Mouse (Mus musculus) limb, embryonic 14.5 days (tissue): ENCODE data around the gene Rrp12. TPM values are rescaled to one million over a fixed set of nuclear protein-coding genes. Genes with fewer than 3 reads are reported as not detected.

Source experiments
- ATAC-seq: fragments of 200-750 bp; cut with Nextera tagmentation; 2 replicates; pipeline ENCODE4 v1.8.0; 2017; ENCODE audit warnings: low read depth, moderate number of reproducible peaks, moderate TSS enrichment; ENCODE audit not compliant: low FRiP score
- DNase-seq: peaks from one replicate; pipeline ENCODE4 v3.0.0-alpha.2; 2015; ENCODE audit warnings: low spot score
- H3K27ac ChIP-seq: fragments of 300-500 bp; sonication (generic); replicated peaks from 2 replicates; pipeline ENCODE4 v1.5.1; 2014; ENCODE audit warnings: low read depth, mild to moderate bottlenecking, low read length, moderate library complexity, mixed read lengths
- H3K27me3 ChIP-seq: fragments of 300-500 bp; sonication (generic); 2 replicates; pipeline ENCODE4 v1.6.1; 2014; ENCODE audit warnings: low read length, mixed read lengths; ENCODE audit not compliant: control insufficient read depth, insufficient read depth
- H3K36me3 ChIP-seq: fragments of 300-500 bp; sonication (generic); 2 replicates; pipeline ENCODE4 v1.6.1; 2014; ENCODE audit warnings: mild to moderate bottlenecking, low read length, moderate library complexity, mixed read lengths; ENCODE audit not compliant: control insufficient read depth, insufficient read depth
- H3K4me1 ChIP-seq: fragments of 300-500 bp; sonication (generic); 2 replicates; pipeline ENCODE4 v1.6.1; 2014; ENCODE audit warnings: antibody characterized with exemption, low read length, mixed read lengths; ENCODE audit not compliant: control insufficient read depth, insufficient read depth
- H3K4me2 ChIP-seq: fragments of 300-500 bp; sonication (generic); replicated peaks from 2 replicates; pipeline ENCODE4 v1.6.1; 2014; ENCODE audit warnings: low read depth, mild to moderate bottlenecking, low read length, moderate library complexity; ENCODE audit not compliant: severe bottlenecking
- H3K4me3 ChIP-seq: fragments of 300-500 bp; sonication (generic); replicated peaks from 2 replicates; pipeline ENCODE4 v1.5.1; 2014; ENCODE audit warnings: low read length
- H3K9ac ChIP-seq: fragments of 300-500 bp; sonication (generic); 2 replicates; pipeline ENCODE4 v1.6.1; 2014; ENCODE audit warnings: mild to moderate bottlenecking, low read depth, low read length, moderate library complexity; ENCODE audit not compliant: severe bottlenecking
- H3K9me3 ChIP-seq: fragments of 300-500 bp; sonication (generic); 2 replicates; pipeline ENCODE4 v1.6.1; 2016; ENCODE audit warnings: low read length; ENCODE audit not compliant: control insufficient read depth
- POLR2A ChIP-seq: fragments of 200-500 bp; IDR thresholded peaks from 2 replicates; pipeline ENCODE4 v1.8.0; 2012; ENCODE audit warnings: inconsistent platforms, mild to moderate bottlenecking, moderate library complexity, borderline replicate concordance; ENCODE audit not compliant: insufficient read depth, insufficient read length; ENCODE audit errors: extremely low read depth
- WGBS: fragments of 180-500 bp; shearing (Covaris S2); extraction: QIAGEN DNeasy Blood & Tissue Kit; methylation state at CpG from one replicate; pipeline ENCODE4 v1.1.7; 2014; 5-methylcytosine and 5-hydroxymethylcytosine counted together
- polyA plus RNA-seq, 2 experiments: library from polyadenylated mRNA; depleted of rRNA in 1 of 2; stranded (reverse) in 1 of 2; unstranded in 1 of 2; fragments of >200 nt; fragmentation: Nextera tagmentation in 1 of 2; extraction: Ambion mirVana in 1 of 2; gene quantifications; 2 replicates each; pipeline versions ENCODE4 v1.2.1 to v1.2.3; 2012 to 2014

Gene Rrp12
- polyA plus RNA-seq, 2 experiments = 13.2 to 13.9 TPM

DNA sequence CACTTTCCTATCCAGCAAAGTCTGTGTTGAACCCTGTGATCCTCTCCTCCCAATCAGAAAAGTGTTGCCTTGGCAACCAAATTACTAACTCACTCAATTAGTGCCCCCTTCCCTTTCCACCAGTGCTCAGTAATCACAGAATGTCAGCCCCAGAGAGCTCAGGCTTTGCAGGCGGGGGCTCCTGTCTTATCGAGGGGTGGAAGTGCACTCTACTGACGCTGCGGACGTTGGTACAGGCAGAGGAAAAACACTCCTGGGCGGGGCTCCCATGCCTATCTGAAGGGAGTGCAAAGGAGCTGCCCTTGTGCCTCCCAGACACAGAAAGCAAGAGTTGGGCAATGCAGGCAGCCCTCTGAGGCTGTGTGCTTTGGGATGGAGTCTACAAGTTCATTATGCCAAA, 60.2 kb downstream of the Rrp12 start:
- 3% methylated on average over 6 of the region's 6 CpGs for WGBS
- no peak for DNase-seq
- Histone ChIP-seq H3K4me2 (no peak overlapping the region), H3K9ac (no peak overlapping the region), H3K36me3 (no peaks in the 10 kb centered on the region), H3K27ac (no peak overlapping the region), H3K27me3 (peaks cover 19% of the 10 kb centered on the region), H3K9me3 (no peaks in the 10 kb centered on the region), H3K4me1 (peaks cover 10% of the 10 kb centered on the region; the same call in 1 of the 2 replicates), H3K4me3 (no peak overlapping the region)
- no peak for TF ChIP-seq POLR2A
- no peak for ATAC-seq

- no peaks in the 10 kb centered on the region for H3K36me3 ChIP-seq
- ATAC-seq (no peak), DNase-seq (no peak)
- 58% methylated on average over 6 of the region's 6 CpGs for WGBS
- no peak overlapping the region for H3K27ac ChIP-seq
- H3K9me3 ChIP-seq = no peaks in the 10 kb centered on the region
- H3K4me2 ChIP-seq = no peak overlapping the region
- no peak overlapping the region for H3K9ac ChIP-seq
- TF ChIP-seq POLR2A = no peak
- H3K4me1 ChIP-seq = peaks cover 14% of the 10 kb centered on the region
- H3K4me3 ChIP-seq = no peak overlapping the region
- peaks cover 24% of the 10 kb centered on the region for H3K27me3 ChIP-seq
Observed at GRCm38 (mm10) chr19:41835407-41835806, 60.6 kb downstream of the Rrp12 start.

DNA sequence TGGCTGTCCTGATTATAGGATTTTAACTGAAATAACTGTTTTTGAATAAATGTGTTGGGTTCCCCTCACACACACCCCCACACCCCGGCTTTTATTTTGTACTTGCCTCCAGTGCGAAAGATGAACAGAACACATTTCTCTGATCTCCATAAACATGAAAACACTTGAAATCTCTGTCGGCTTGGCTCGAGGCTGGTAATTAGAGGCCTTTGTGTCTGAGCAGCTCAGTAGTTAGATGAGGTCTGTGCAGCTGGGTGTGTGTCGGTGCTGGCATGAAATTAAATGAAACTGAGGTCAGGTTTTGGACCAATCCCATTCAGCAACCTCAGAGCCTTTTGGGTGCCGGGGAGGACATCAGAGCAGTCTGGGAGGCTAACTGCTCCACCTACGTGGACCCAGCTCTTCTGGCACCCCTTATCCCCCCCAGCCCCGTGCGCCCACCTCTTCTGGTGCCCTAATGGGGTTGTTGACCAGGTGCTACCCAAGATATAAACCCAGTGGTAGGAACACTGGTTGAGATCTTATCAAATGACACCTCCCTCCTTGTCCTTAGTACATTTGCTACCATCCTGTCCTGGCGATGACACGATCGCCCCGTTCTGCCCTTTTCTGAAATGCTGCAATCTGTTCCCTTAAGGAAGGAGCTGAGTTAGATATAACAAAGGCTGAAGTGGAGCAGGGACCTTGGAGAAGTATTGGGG, 63.3 kb downstream of the Rrp12 start:
- Histone ChIP-seq H3K27ac (no peak overlapping the region), H3K36me3 (no peaks in the 10 kb centered on the region), H3K4me2 (no peak overlapping the region), H3K9ac (no peak overlapping the region), H3K27me3 (peaks cover 25% of the 10 kb centered on the region), H3K9me3 (no peaks in the 10 kb centered on the region), H3K4me1 (peaks cover 17% of the 10 kb centered on the region), H3K4me3 (no peak overlapping the region)
- DNase-seq (no peak), ATAC-seq (no peak)
- TF ChIP-seq POLR2A = no peak
- WGBS = 63% methylated on average over 13 of the region's 13 CpGs

- Histone ChIP-seq H3K36me3 (no peaks in the 10 kb centered on the region), H3K4me3 (peak overlapping the region; percentile 67), H3K27me3 (peaks cover 25% of the 10 kb centered on the region), H3K27ac (no peak overlapping the region), H3K9ac (no peak overlapping the region), H3K4me2 (peak overlapping the region; percentile 98), H3K4me1 (peaks cover 17% of the 10 kb centered on the region), H3K9me3 (no peaks in the 10 kb centered on the region)
- DNase-seq (no peak), ATAC-seq (no peak)
- TF ChIP-seq POLR2A = no peak
- whole genome bisulfite sequencing = 8% methylated on average over 14 of the region's 14 CpGs
Observed at GRCm38 (mm10) chr19:41831718-41832391, 64.1 kb downstream of the Rrp12 start.

GRCm38 (mm10) chr19:41831101-41831570, 64.8 kb downstream of the Rrp12 start:
- ATAC-seq (no peak), DNase-seq (no peak)
- H3K27me3 ChIP-seq = peaks cover 25% of the 10 kb centered on the region
- no peaks in the 10 kb centered on the region for H3K36me3 ChIP-seq
- peak overlapping the region; percentile 67 for H3K4me3 ChIP-seq
- H3K4me1 ChIP-seq = peaks cover 17% of the 10 kb centered on the region
- H3K9me3 ChIP-seq = no peaks in the 10 kb centered on the region
- WGBS = 2% methylated on average over 19 of the region's 19 CpGs
- H3K4me2 ChIP-seq = peak overlapping the region; percentile 98
- no peak overlapping the region for H3K27ac ChIP-seq
- TF ChIP-seq POLR2A = no peak
- peak overlapping the region; percentile 74; the same call in 1 of the 2 replicates for H3K9ac ChIP-seq
